Mouse (Mus musculus): ENCODE results near the gene Rhd. TPM values are rescaled to one million over a fixed set of nuclear protein-coding genes. Genes with fewer than 3 reads are reported as not detected.
"Not testable (repeated sequence)": the region's sequence is repeated elsewhere in the genome, so short reads cannot be mapped to it uniquely, and the experiment has no call there.

The Rhd gene
- polyA plus RNA-seq (2016; fragmentation: Nextera tagmentation; extraction: Ambion mirVana): 477 and 480 TPM in 2 replicates

GRCm38 (mm10) chr4:134863937-134864729 lies at the start of gene Rhd:
Rhd (plus strand) TSS chr4:134864536.
- Histone ChIP-seq H3K36me3 (peaks cover 31% of the 10 kb centered on the region), H3K4me2 (peak within 1 kb of the TSS; percentile 95), H3K4me3 (peak within 1 kb of the TSS; percentile 82), H3K9ac (peak within 1 kb of the TSS; percentile 94), H3K4me1 (peaks cover 65% of the 10 kb centered on the region), H3K27me3 (replicated peaks) (0 out of 2 replicates have a peak, but pooled peaks cover 9% of the 10 kb centered on the region), H3K9me3 (replicated peaks) (no peaks in the 10 kb centered on the region), H3K27ac (peak within 1 kb of the TSS; percentile 96)
- 23% methylated on average over 14 of the region's 14 CpGs for WGBS (ENCODE audit: insufficient replicate concordance)
- ATAC-seq: peak; percentile 76

- Histone ChIP-seq H3K36me3 (peaks cover 76% of the 10 kb centered on the region), H3K9ac (no peak overlapping the region), H3K4me2 (no peak overlapping the region), H3K4me3 (no peak overlapping the region), H3K27ac (0 out of 2 replicates have a peak overlapping the region, but pooled peaks have one; percentile 22), H3K27me3 (replicated peaks) (no peaks in the 10 kb centered on the region), H3K9me3 (replicated peaks) (no peaks in the 10 kb centered on the region), H3K4me1 (peaks cover 19% of the 10 kb centered on the region)
- 63% methylated on average over 4 of the region's 4 CpGs for WGBS (ENCODE audit: insufficient replicate concordance)
- ATAC-seq: no peak
Measured at GRCm38 (mm10) chr4:134817706-134818105, 46.6 kb upstream of the Rhd start.

GRCm38 (mm10) chr4:134821061-134821460 lies 43.3 kb upstream of the Rhd start:
- 78% methylated on average over 1 of the region's 1 CpGs for WGBS (ENCODE audit: insufficient replicate concordance)

GRCm38 (mm10) chr4:134823560-134823959 lies 40.8 kb upstream of the Rhd start:
- WGBS (ENCODE audit: insufficient replicate concordance): 63% methylated on average over 2 of the region's 2 CpGs

More at GRCm38 (mm10) chr4:134821061-134821460, 43.3 kb upstream of the Rhd start:
- H3K36me3 ChIP-seq: peaks cover 76% of the 10 kb centered on the region
- no peak overlapping the region for H3K4me3 ChIP-seq
- ATAC-seq: no peak
- no peak overlapping the region for H3K4me2 ChIP-seq
- no peaks in the 10 kb centered on the region for H3K9me3 ChIP-seq (replicated peaks)
- H3K27me3 ChIP-seq (replicated peaks): no peaks in the 10 kb centered on the region
- H3K9ac ChIP-seq: no peak overlapping the region
- H3K27ac ChIP-seq: no peak overlapping the region
- peaks cover 24% of the 10 kb centered on the region for H3K4me1 ChIP-seq

GRCm38 (mm10) chr4:134825864-134826263 lies 38.5 kb upstream of the Rhd start:
- H3K27ac ChIP-seq; ATAC-seq; H3K4me3 ChIP-seq; H3K4me2 ChIP-seq; H3K27me3 ChIP-seq (replicated peaks); H3K9me3 ChIP-seq (replicated peaks); H3K9ac ChIP-seq: not testable (repeated sequence)
- WGBS (ENCODE audit: insufficient replicate concordance): 86% methylated on average over 11 of the region's 11 CpGs
- Histone ChIP-seq H3K4me1 (0 out of 2 replicates have a peak, but pooled peaks cover 10% of the 10 kb centered on the region), H3K36me3 (peaks cover 82% of the 10 kb centered on the region)

More at GRCm38 (mm10) chr4:134823560-134823959, 40.8 kb upstream of the Rhd start:
- Histone ChIP-seq H3K36me3 (peaks cover 85% of the 10 kb centered on the region), H3K9ac (no peak overlapping the region), H3K4me2 (no peak overlapping the region), H3K4me3 (no peak overlapping the region), H3K27ac (no peak overlapping the region), H3K9me3 (replicated peaks) (no peaks in the 10 kb centered on the region), H3K27me3 (replicated peaks) (no peaks in the 10 kb centered on the region), H3K4me1 (peaks cover 18% of the 10 kb centered on the region)
- ATAC-seq: no peak

GRCm38 (mm10) chr4:134826348-134826747 lies 38.0 kb upstream of the Rhd start:
- ATAC-seq: no peak
- H3K27me3 ChIP-seq (replicated peaks): no peaks in the 10 kb centered on the region
- H3K27ac ChIP-seq: no peak overlapping the region
- no peak overlapping the region for H3K4me2 ChIP-seq
- peaks cover 85% of the 10 kb centered on the region for H3K36me3 ChIP-seq
- no peak overlapping the region for H3K9ac ChIP-seq
- no peaks in the 10 kb centered on the region for H3K9me3 ChIP-seq (replicated peaks)
- H3K4me3 ChIP-seq: no peak overlapping the region
- 0 out of 2 replicates have a peak, but pooled peaks cover 9% of the 10 kb centered on the region for H3K4me1 ChIP-seq

- H3K36me3 ChIP-seq: peaks cover 86% of the 10 kb centered on the region
Measured at GRCm38 (mm10) chr4:134827806-134828205, 36.5 kb upstream of the Rhd start.

GRCm38 (mm10) chr4:134831934-134832333 lies 32.4 kb upstream of the Rhd start:
- no peak overlapping the region for H3K4me3 ChIP-seq
- no peaks in the 10 kb centered on the region for H3K4me1 ChIP-seq
- H3K27ac ChIP-seq: no peak overlapping the region
- H3K27me3 ChIP-seq (replicated peaks): no peaks in the 10 kb centered on the region
- no peaks in the 10 kb centered on the region for H3K9me3 ChIP-seq (replicated peaks)
- H3K4me2 ChIP-seq: no peak overlapping the region
- WGBS (ENCODE audit: insufficient replicate concordance): 93% methylated on average over 3 of the region's 3 CpGs
- no peak overlapping the region for H3K9ac ChIP-seq
- H3K36me3 ChIP-seq: peaks cover 88% of the 10 kb centered on the region
- no peak for ATAC-seq

More at GRCm38 (mm10) chr4:134827806-134828205, 36.5 kb upstream of the Rhd start:
- Histone ChIP-seq H3K9me3 (replicated peaks) (no peaks in the 10 kb centered on the region), H3K4me1 (0 out of 2 replicates have a peak, but pooled peaks cover 5% of the 10 kb centered on the region), H3K9ac (no peak overlapping the region), H3K4me2 (no peak overlapping the region), H3K4me3 (no peak overlapping the region), H3K27ac (no peak overlapping the region), H3K27me3 (replicated peaks) (no peaks in the 10 kb centered on the region)
- 77% methylated on average over 11 of the region's 11 CpGs for WGBS (ENCODE audit: insufficient replicate concordance)
- ATAC-seq: no peak

- no peak overlapping the region for H3K4me2 ChIP-seq
- peaks cover 20% of the 10 kb centered on the region for H3K4me1 ChIP-seq
- ATAC-seq: no peak
- no peaks in the 10 kb centered on the region for H3K9me3 ChIP-seq (replicated peaks)
- H3K36me3 ChIP-seq: peaks cover 65% of the 10 kb centered on the region
- H3K27ac ChIP-seq: no peak overlapping the region
- no peak overlapping the region for H3K9ac ChIP-seq
- 84% methylated on average over 4 of the region's 4 CpGs for WGBS (ENCODE audit: insufficient replicate concordance)
- H3K4me3 ChIP-seq: no peak overlapping the region
- no peaks in the 10 kb centered on the region for H3K27me3 ChIP-seq (replicated peaks)
Measured at GRCm38 (mm10) chr4:134835486-134835885, 28.9 kb upstream of the Rhd start.

GRCm38 (mm10) chr4:134838221-134838620 lies 26.1 kb upstream of the Rhd start:
- 33% methylated on average over 1 of the region's 1 CpGs for WGBS (ENCODE audit: insufficient replicate concordance)
- ATAC-seq: no peak

GRCm38 (mm10) chr4:134838706-134839105 lies 25.6 kb upstream of the Rhd start:
- not testable (repeated sequence) for H3K9me3 ChIP-seq (replicated peaks); H3K9ac ChIP-seq; ATAC-seq; H3K27ac ChIP-seq; H3K27me3 ChIP-seq (replicated peaks); H3K4me2 ChIP-seq; H3K4me3 ChIP-seq
- 76% methylated on average over 3 of the region's 3 CpGs for WGBS (ENCODE audit: insufficient replicate concordance)
- H3K4me1 ChIP-seq: peaks cover 43% of the 10 kb centered on the region
- peaks cover 45% of the 10 kb centered on the region for H3K36me3 ChIP-seq

More at GRCm38 (mm10) chr4:134838221-134838620, 26.1 kb upstream of the Rhd start:
- peaks cover 46% of the 10 kb centered on the region for H3K36me3 ChIP-seq
- H3K9ac ChIP-seq: no peak overlapping the region
- no peaks in the 10 kb centered on the region for H3K27me3 ChIP-seq (replicated peaks)
- H3K4me1 ChIP-seq: peaks cover 39% of the 10 kb centered on the region
- H3K9me3 ChIP-seq (replicated peaks): no peaks in the 10 kb centered on the region
- no peak overlapping the region for H3K4me2 ChIP-seq
- H3K27ac ChIP-seq: 0 out of 2 replicates have a peak overlapping the region, but pooled peaks have one; percentile 1
- H3K4me3 ChIP-seq: no peak overlapping the region

GRCm38 (mm10) chr4:134840231-134840630 lies 24.1 kb upstream of the Rhd start:
- Histone ChIP-seq H3K4me1 (peaks cover 45% of the 10 kb centered on the region), H3K4me3 (no peak overlapping the region), H3K4me2 (no peak overlapping the region), H3K36me3 (peaks cover 35% of the 10 kb centered on the region), H3K27ac (no peak overlapping the region), H3K9ac (no peak overlapping the region), H3K9me3 (replicated peaks) (no peaks in the 10 kb centered on the region), H3K27me3 (replicated peaks) (no peaks in the 10 kb centered on the region)
- ATAC-seq: no peak
- WGBS (ENCODE audit: insufficient replicate concordance): 79% methylated on average over 1 of the region's 1 CpGs
